Mouse (Mus musculus): ENCODE measurements around the gene Ush2a.

Ush2a gene

GRCm38 (mm10) chr1:188668513-188668912, 406.7 kb downstream of the Ush2a start:
- no peak for DNase-seq (ENCODE audit: low spot score in 2 of 2)

GRCm38 (mm10) chr1:188672871-188673270, 411.0 kb downstream of the Ush2a start:
- DNase-seq (ENCODE audit: low spot score in 2 of 2), result no peak

GRCm38 (mm10) chr1:188674640-188675510, 413.1 kb downstream of the Ush2a start:
- DNase-seq (ENCODE audit: low spot score in 2 of 2), result no peak

GRCm38 (mm10) chr1:188675511-188675863, 413.7 kb downstream of the Ush2a start:
- no peak for DNase-seq (ENCODE audit: low spot score in 2 of 2)

GRCm38 (mm10) chr1:188678189-188678588, 416.4 kb downstream of the Ush2a start:
- DNase-seq (ENCODE audit: low spot score in 2 of 2), result no peak

GRCm38 (mm10) chr1:188686362-188686761, 424.5 kb downstream of the Ush2a start:
- DNase-seq (ENCODE audit: low spot score in 2 of 2), result no peak

- DNase-seq (ENCODE audit: low spot score in 2 of 2), result no peak
Observed at GRCm38 (mm10) chr1:188696295-188696694, 434.5 kb downstream of the Ush2a start.

GRCm38 (mm10) chr1:188708176-188708575, 446.4 kb downstream of the Ush2a start:
- peak in 1 of 2 experiments; percentile 33 for DNase-seq (ENCODE audit: low spot score in 2 of 2)

- no peak for DNase-seq (ENCODE audit: low spot score in 2 of 2)
Observed at GRCm38 (mm10) chr1:188708694-188709093, 446.9 kb downstream of the Ush2a start.

- DNase-seq (ENCODE audit: low spot score in 2 of 2), result peak; percentile 36 to 52
Observed at GRCm38 (mm10) chr1:188714131-188714530, 452.3 kb downstream of the Ush2a start.

GRCm38 (mm10) chr1:188714941-188715340, 453.1 kb downstream of the Ush2a start:
- DNase-seq (ENCODE audit: low spot score in 2 of 2), result no peak

- DNase-seq (ENCODE audit: low spot score in 2 of 2), result no peak
Observed at GRCm38 (mm10) chr1:188716886-188717285, 455.1 kb downstream of the Ush2a start.

- no peak for DNase-seq (ENCODE audit: low spot score in 2 of 2)
Observed at GRCm38 (mm10) chr1:188725122-188725995, 463.5 kb downstream of the Ush2a start.

- no peak for DNase-seq (ENCODE audit: low spot score in 2 of 2)
Observed at GRCm38 (mm10) chr1:188726937-188727336, 465.1 kb downstream of the Ush2a start.

GRCm38 (mm10) chr1:188728625-188729024, 466.8 kb downstream of the Ush2a start:
- no peak for DNase-seq (ENCODE audit: low spot score in 2 of 2)

GRCm38 (mm10) chr1:188729179-188729578, 467.4 kb downstream of the Ush2a start:
- DNase-seq (ENCODE audit: low spot score in 2 of 2), result no peak

- DNase-seq (ENCODE audit: low spot score in 2 of 2), result no peak
Observed at GRCm38 (mm10) chr1:188734741-188735266, 473.0 kb downstream of the Ush2a start.

GRCm38 (mm10) chr1:188742971-188743370, 481.1 kb downstream of the Ush2a start:
- DNase-seq (ENCODE audit: low spot score in 2 of 2), result no peak

- DNase-seq (ENCODE audit: low spot score in 2 of 2), result no peak
Observed at GRCm38 (mm10) chr1:188755031-188755430, 493.2 kb downstream of the Ush2a start.

- no peak for DNase-seq (ENCODE audit: low spot score in 2 of 2)
Observed at GRCm38 (mm10) chr1:188760515-188760914, 498.7 kb downstream of the Ush2a start.

GRCm38 (mm10) chr1:188762463-188762862, 500.6 kb downstream of the Ush2a start:
- DNase-seq (ENCODE audit: low spot score in 2 of 2), result no peak

GRCm38 (mm10) chr1:188763761-188764160, 501.9 kb downstream of the Ush2a start:
- DNase-seq (ENCODE audit: low spot score in 2 of 2), result no peak
